Mouse (Mus musculus) erythroblast, embryonic 14.5 days (primary cell): ENCODE results near the gene Cadm4.

Experiments used
- GATA1 ChIP-seq: IDR thresholded peaks from 2 replicates; pipeline ENCODE4 v1.6.1; 2012; ENCODE audit warnings: low read length, inconsistent platforms, mixed read lengths
- TAL1 ChIP-seq: IDR thresholded peaks from 3 replicates; pipeline ENCODE4 v1.6.1; 2012; ENCODE audit warnings: low read length, inconsistent platforms, mixed read lengths

- TF ChIP-seq GATA1 (no peak), TAL1 (no peak)
Measured at GRCm38 (mm10) chr7:24451855-24452311, 29.9 kb upstream of the Cadm4 start, which contains the start of gene Irgc1.
